8 mouse cellular contexts compared by ENCODE assay signal in the genomic region with DNA sequence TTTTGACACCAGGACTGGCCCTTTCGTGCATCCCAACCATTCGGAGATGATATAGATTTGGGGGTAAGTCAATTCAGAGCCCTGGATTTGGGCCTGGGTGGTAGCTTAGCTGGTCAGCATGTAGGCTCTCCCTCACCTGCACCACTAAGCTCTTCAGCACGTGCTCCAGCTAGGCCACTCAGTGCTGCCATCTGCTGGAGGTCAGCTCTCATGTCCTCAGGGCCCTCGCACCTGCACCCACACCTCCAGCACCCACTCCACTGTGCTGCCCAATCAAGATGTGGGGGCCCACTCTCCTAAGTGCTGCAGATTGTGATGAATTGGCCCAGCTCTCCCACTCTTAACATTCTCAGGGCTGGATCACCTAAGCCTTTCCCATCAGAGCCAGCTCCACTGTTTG. TPM values are rescaled to one million over a fixed set of nuclear protein-coding genes. Genes with fewer than 3 reads are reported as not detected.
DNase-seq lines count a peak whose midpoint lies in the region; ATAC-seq and TF ChIP-seq lines count a peak whose summit lies in the region.

No protein-coding gene starts in this region.

- 70% methylated on average over 4 of the region's 4 CpGs for WGBS in forebrain, embryonic 13.5 days
- 62% methylated on average over 4 of the region's 4 CpGs for WGBS in intestine, embryonic 14.5 days
- 44% methylated on average over 4 of the region's 4 CpGs for WGBS in liver, embryonic 14.5 days (ENCODE audit: insufficient replicate concordance)

- peak; percentile 18 to 34 for DNase-seq in urinary bladder, adult 18-20 months (ENCODE audit: low spot score in 2 of 2)
- no peak for DNase-seq in urinary bladder, postnatal 4 days (ENCODE audit: low spot score in 2 of 2)
- DNase-seq in brain, embryonic 14.5 days (ENCODE audit: low read depth) = peak; percentile 15
- DNase-seq in intestine, embryonic 14.5 days (ENCODE audit: low spot score) = peak; percentile 52
- DNase-seq in liver, embryonic 14.5 days (ENCODE audit: low read depth in 3 of 3, low spot score in 3 of 3) = peak in 2 of 3 experiments; percentile 6 to 18
- DNase-seq in yolk sac, embryonic 10.5 days (ENCODE audit: low spot score) = peak; percentile 26

- H3K27ac ChIP-seq in forebrain, embryonic 13.5 days = no peak overlapping the region
- H3K27ac ChIP-seq in intestine, embryonic 14.5 days (ENCODE audit: low read depth) = no peak overlapping the region
- no peak overlapping the region for H3K27ac ChIP-seq in liver, embryonic 14.5 days

- TF ChIP-seq CTCF in brain, embryonic 14.5 days (IDR thresholded peaks at IDR 0.05; ENCODE audit: borderline replicate concordance, extremely low read depth, insufficient read depth, insufficient read length) = peak; percentile 59
- TF ChIP-seq CTCF in liver, embryonic 14.5 days (IDR thresholded peaks at IDR 0.05; ENCODE audit: low read depth) = peak; percentile 90

- no peak for TF ChIP-seq POLR2A in brain, embryonic 14.5 days (IDR thresholded peaks at IDR 0.05; ENCODE audit: borderline replicate concordance, extremely low read depth, insufficient read depth, insufficient read length, poor library complexity, severe bottlenecking)

- TF ChIP-seq EP300 in liver, embryonic 14.5 days (IDR thresholded peaks at IDR 0.05; ENCODE audit: low read depth) = no peak

- no peaks in the 10 kb centered on the region for H3K4me1 ChIP-seq in forebrain, embryonic 13.5 days
- H3K4me1 ChIP-seq in intestine, embryonic 14.5 days (replicated peaks; ENCODE audit: control insufficient read depth, insufficient read depth, low read length) = no peaks in the 10 kb centered on the region
- no peaks in the 10 kb centered on the region for H3K4me1 ChIP-seq in liver, embryonic 14.5 days (replicated peaks; ENCODE audit: control insufficient read depth in 2 of 2, insufficient read depth in 2 of 2, low read length in 1 of 2)

- no peak overlapping the region for H3K4me2 ChIP-seq in forebrain, embryonic 13.5 days
- no peak overlapping the region for H3K4me2 ChIP-seq in intestine, embryonic 14.5 days (ENCODE audit: low read length)
- no peak overlapping the region for H3K4me2 ChIP-seq in liver, embryonic 14.5 days (ENCODE audit: low read depth)

- no peak overlapping the region for H3K9ac ChIP-seq in forebrain, embryonic 13.5 days
- no peak overlapping the region for H3K9ac ChIP-seq in intestine, embryonic 14.5 days (ENCODE audit: low read length)
- no peak overlapping the region for H3K9ac ChIP-seq in liver, embryonic 14.5 days (replicated peaks)

- peak; percentile 68; the same call in 1 of the 2 replicates for ATAC-seq in forebrain, embryonic 13.5 days
- ATAC-seq in intestine, embryonic 14.5 days (replicated peaks; ENCODE audit: low FRiP score, low TSS enrichment, low read depth) = peak; percentile 69
- peak; percentile 67; the same call in 1 of the 2 replicates for ATAC-seq in liver, embryonic 14.5 days (ENCODE audit: insufficient read depth)
- ATAC-seq in neutrophil, adult 5-6 weeks (ENCODE audit: extremely low read depth, insufficient number of reproducible peaks, low FRiP score, poor library complexity, severe bottlenecking) = peak; percentile 87

- no peak overlapping the region for H3K4me3 ChIP-seq in forebrain, embryonic 13.5 days
- H3K4me3 ChIP-seq in intestine, embryonic 14.5 days (ENCODE audit: low read depth, low read length) = no peak overlapping the region
- no peak overlapping the region for H3K4me3 ChIP-seq in liver, embryonic 14.5 days (ENCODE audit: insufficient read depth in 1 of 2, low read depth in 2 of 2, low read length in 2 of 2)

- H3K27me3 ChIP-seq in forebrain, embryonic 13.5 days = no peaks in the 10 kb centered on the region
- H3K27me3 ChIP-seq in intestine, embryonic 14.5 days (replicated peaks; ENCODE audit: control insufficient read depth, insufficient read depth, low read length) = no peaks in the 10 kb centered on the region
- H3K27me3 ChIP-seq in liver, embryonic 14.5 days (ENCODE audit: control insufficient read depth, insufficient read depth, low read length) = no peaks in the 10 kb centered on the region

- H3K9me3 ChIP-seq in forebrain, embryonic 13.5 days (replicated peaks) = no peaks in the 10 kb centered on the region
- H3K9me3 ChIP-seq in intestine, embryonic 14.5 days (ENCODE audit: control insufficient read depth, low read length) = no peaks in the 10 kb centered on the region
- no peaks in the 10 kb centered on the region for H3K9me3 ChIP-seq in liver, embryonic 14.5 days (ENCODE audit: control insufficient read depth, low read length)

- no peaks in the 10 kb centered on the region for H3K36me3 ChIP-seq in forebrain, embryonic 13.5 days (ENCODE audit: poor library complexity, severe bottlenecking)
- H3K36me3 ChIP-seq in intestine, embryonic 14.5 days (ENCODE audit: control insufficient read depth, insufficient read depth, low read length) = no peaks in the 10 kb centered on the region
- H3K36me3 ChIP-seq in liver, embryonic 14.5 days (replicated peaks; ENCODE audit: control insufficient read depth, insufficient read depth, low read depth) = no peaks in the 10 kb centered on the region

RNA-seq across cellular contexts. Expression of a gene that starts 41.4 kb away (rescaled TPM):
- polyA plus RNA-seq in brain, embryonic 14.5 days (2012; rRNA removed) = 252 and 258 TPM in 2 replicates
- 53.1 and 61.1 TPM in 2 replicates for polyA plus RNA-seq in forebrain, embryonic 13.5 days (2015; fragmentation: Nextera tagmentation; extraction: Ambion mirVana)
- 51.2 and 59.9 TPM in 2 replicates for polyA plus RNA-seq in intestine, embryonic 14.5 days (2014; fragmentation: Nextera tagmentation; extraction: Ambion mirVana)
- polyA plus RNA-seq in liver, embryonic 14.5 days (2012; rRNA removed) = 1.5 and 2.1 TPM in 2 replicates
- polyA plus RNA-seq in liver, embryonic 14.5 days (2014; fragmentation: Nextera tagmentation; extraction: Ambion mirVana) = 2.9 and 5.4 TPM in 2 replicates
- total RNA-seq in neutrophil, adult 5-6 weeks (2017) = 79.3 and 82.6 TPM in 2 replicates

Comparison
In these comparisons a context has a peak if more than half of its experiments do, and no peak if none do; other contexts are left out.
1. DNase-seq: peak in urinary bladder, adult 18-20 months (2 of 2), brain, embryonic 14.5 days (single experiment), intestine, embryonic 14.5 days (single experiment), liver, embryonic 14.5 days (2 of 3) and yolk sac, embryonic 10.5 days (single experiment); none in urinary bladder, postnatal 4 days (0 of 2).
2. Peak in every context shown above with its lines, with median percentiles within 50 percentile points of each other: ATAC-seq.